Mouse (Mus musculus) spleen, adult 2 months (tissue): Measurements from ENCODE around the gene Il10ra. TPM values are rescaled to one million over a fixed set of nuclear protein-coding genes. Genes with fewer than 3 reads are reported as not detected.

ENCODE experiments used
- DNase-seq, 2 experiments: peaks; one replicate each; pipeline versions ENCODE4 v3.0.0 to v3.0.0-alpha.2; 2012 to 2021; ENCODE audit warnings: low spot score in 2 of 2, low read depth in 1 of 2
- H3K27ac ChIP-seq: fragments of 200-500 bp; 2 replicates; pipeline ENCODE4 v1.5.1; 2012; ENCODE audit warnings: low read length, inconsistent platforms; ENCODE audit not compliant: insufficient read depth
- H3K27me3 ChIP-seq: fragments of 200-500 bp; 2 replicates; pipeline ENCODE4 v1.6.1; 2012; ENCODE audit warnings: mild to moderate bottlenecking, moderate library complexity, low read length, inconsistent platforms; ENCODE audit not compliant: control insufficient read depth, insufficient read depth
- H3K36me3 ChIP-seq: fragments of 200-500 bp; 2 replicates; pipeline ENCODE4 v1.6.1; 2012; ENCODE audit warnings: mild to moderate bottlenecking, low read length, inconsistent platforms; ENCODE audit not compliant: control insufficient read depth, insufficient read depth
- H3K4me1 ChIP-seq: fragments of 200-500 bp; 2 replicates; pipeline ENCODE4 v1.6.1; 2011; ENCODE audit warnings: inconsistent platforms; ENCODE audit not compliant: control insufficient read depth, insufficient read depth, insufficient read length
- H3K4me3 ChIP-seq: fragments of 200-500 bp; 2 replicates; pipeline ENCODE4 v1.5.1; 2011; ENCODE audit warnings: mild to moderate bottlenecking, inconsistent platforms; ENCODE audit not compliant: insufficient read depth, insufficient read length; ENCODE audit errors: extremely low read depth
- CTCF ChIP-seq: fragments of 200-500 bp; IDR thresholded peaks from 2 replicates; pipeline ENCODE4 v1.5.1; 2011; ENCODE audit warnings: mild to moderate bottlenecking, inconsistent platforms; ENCODE audit not compliant: insufficient read depth, insufficient read length, insufficient replicate concordance; ENCODE audit errors: extremely low read depth
- POLR2A ChIP-seq: fragments of 200-500 bp; IDR thresholded peaks from 2 replicates; pipeline ENCODE4 v1.6.1; 2011; ENCODE audit warnings: low read depth, low read length, inconsistent platforms
- WGBS: fragments of 180-500 bp; shearing (Covaris S2); methylation state at CpG from one replicate; pipeline ENCODE4 v1.1.7; 2018; 5-methylcytosine and 5-hydroxymethylcytosine counted together
- polyA plus RNA-seq: library from polyadenylated mRNA; depleted of rRNA; stranded (reverse); fragments of >200 nt; gene quantifications from 2 replicates; pipeline ENCODE4 v1.2.3, GENCODE M21; 2012

Il10ra gene
- polyA plus RNA-seq, 1 experiment = 65.1 TPM

- WGBS = 55% methylated on average over 3 of the region's 3 CpGs
- H3K36me3 ChIP-seq = no peaks in the 10 kb centered on the region
- no peak overlapping the region for H3K4me3 ChIP-seq
- no peak for DNase-seq
- H3K27me3 ChIP-seq = no peaks in the 10 kb centered on the region
- H3K4me1 ChIP-seq = peaks cover 31% of the 10 kb centered on the region; the same call in 1 of the 2 replicates
- no peak for TF ChIP-seq POLR2A
- TF ChIP-seq CTCF = no peak
- H3K27ac ChIP-seq = peak overlapping the region; percentile 60
Measured at GRCm38 (mm10) chr9:45280059-45280458, 11.1 kb upstream of the Il10ra start.

- TF ChIP-seq POLR2A (no peak), CTCF (no peak)
- no peaks in the 10 kb centered on the region for H3K36me3 ChIP-seq
- H3K27ac ChIP-seq = peak overlapping the region; percentile 61
- H3K27me3 ChIP-seq = no peaks in the 10 kb centered on the region
- DNase-seq = no peak
- H3K4me1 ChIP-seq = peaks cover 32% of the 10 kb centered on the region; the same call in 1 of the 2 replicates
- H3K4me3 ChIP-seq = no peak overlapping the region
- 39% methylated on average over 2 of the region's 2 CpGs for WGBS
Measured at GRCm38 (mm10) chr9:45274635-45275034, 5.7 kb upstream of the Il10ra start.

- 16% methylated on average over 4 of the region's 4 CpGs for WGBS
- Histone ChIP-seq H3K36me3 (no peaks in the 10 kb centered on the region), H3K27me3 (no peaks in the 10 kb centered on the region), H3K27ac (peak overlapping the region; percentile 61), H3K4me1 (peaks cover 36% of the 10 kb centered on the region; the same call in 1 of the 2 replicates), H3K4me3 (no peak overlapping the region)
- no peak for TF ChIP-seq POLR2A
- TF ChIP-seq CTCF = no peak
- no peak for DNase-seq
Measured at GRCm38 (mm10) chr9:45274218-45274617, 5.3 kb upstream of the Il10ra start.

- H3K36me3 ChIP-seq = no peaks in the 10 kb centered on the region; the same call in 1 of the 2 replicates
- H3K27ac ChIP-seq = peak overlapping the region; percentile 85
- no peak for TF ChIP-seq POLR2A
- TF ChIP-seq CTCF = no peak
- no peaks in the 10 kb centered on the region for H3K27me3 ChIP-seq
- H3K4me1 ChIP-seq = peaks cover 36% of the 10 kb centered on the region; the same call in 1 of the 2 replicates
- no peak overlapping the region for H3K4me3 ChIP-seq
- 14% methylated on average over 5 of the region's 5 CpGs for WGBS
- peak in 1 of 2 experiments; percentile 66 for DNase-seq
Measured at GRCm38 (mm10) chr9:45272213-45272612, 3.3 kb upstream of the Il10ra start.

GRCm38 (mm10) chr9:45268079-45268478 lies 870 bp downstream of the Il10ra start:
- no peaks in the 10 kb centered on the region for H3K27me3 ChIP-seq
- H3K36me3 ChIP-seq = peaks cover 25% of the 10 kb centered on the region
- TF ChIP-seq CTCF (no peak), POLR2A (no peak)
- 3% methylated on average over 4 of the region's 4 CpGs for whole genome bisulfite sequencing
- no peak for DNase-seq
- H3K4me1 ChIP-seq = peaks cover 29% of the 10 kb centered on the region; the same call in 1 of the 2 replicates
- peak overlapping the region; percentile 90 for H3K27ac ChIP-seq
- H3K4me3 ChIP-seq = peak overlapping the region; percentile 68

- WGBS = 14% methylated on average over 4 of the region's 4 CpGs
- Histone ChIP-seq H3K36me3 (peaks cover 34% of the 10 kb centered on the region), H3K27me3 (no peaks in the 10 kb centered on the region), H3K4me3 (peak overlapping the region; percentile 68), H3K27ac (peak overlapping the region; percentile 90), H3K4me1 (peaks cover 29% of the 10 kb centered on the region; the same call in 1 of the 2 replicates)
- TF ChIP-seq POLR2A = no peak
- TF ChIP-seq CTCF = no peak
- no peak for DNase-seq
Measured at GRCm38 (mm10) chr9:45267099-45267498, 1.9 kb downstream of the Il10ra start.

GRCm38 (mm10) chr9:45261872-45262271 lies 7.1 kb downstream of the Il10ra start:
- no peak for TF ChIP-seq POLR2A
- TF ChIP-seq CTCF = no peak

More at GRCm38 (mm10) chr9:45261872-45262271, 7.1 kb downstream of the Il10ra start:
- Histone ChIP-seq H3K27ac (no peak overlapping the region), H3K4me3 (no peak overlapping the region), H3K36me3 (peaks cover 73% of the 10 kb centered on the region), H3K27me3 (no peaks in the 10 kb centered on the region), H3K4me1 (peaks cover 7% of the 10 kb centered on the region; the same call in 1 of the 2 replicates)
- no peak for DNase-seq
- 88% methylated on average over 5 of the region's 5 CpGs for WGBS
